Mouse (Mus musculus): Measurements from ENCODE around the gene Slfn14. TPM values are rescaled to one million over a fixed set of nuclear protein-coding genes. Genes with fewer than 3 reads are reported as not detected.
"Not testable (repeated sequence)": the region's sequence is repeated elsewhere in the genome, so short reads cannot be mapped to it uniquely, and the experiment has no call there.

Slfn14 gene
- 0.03 TPM in 1 of 2 replicates, not detected in the other for polyA plus RNA-seq (2015; fragmentation: Nextera tagmentation; extraction: Ambion mirVana)

DNA sequence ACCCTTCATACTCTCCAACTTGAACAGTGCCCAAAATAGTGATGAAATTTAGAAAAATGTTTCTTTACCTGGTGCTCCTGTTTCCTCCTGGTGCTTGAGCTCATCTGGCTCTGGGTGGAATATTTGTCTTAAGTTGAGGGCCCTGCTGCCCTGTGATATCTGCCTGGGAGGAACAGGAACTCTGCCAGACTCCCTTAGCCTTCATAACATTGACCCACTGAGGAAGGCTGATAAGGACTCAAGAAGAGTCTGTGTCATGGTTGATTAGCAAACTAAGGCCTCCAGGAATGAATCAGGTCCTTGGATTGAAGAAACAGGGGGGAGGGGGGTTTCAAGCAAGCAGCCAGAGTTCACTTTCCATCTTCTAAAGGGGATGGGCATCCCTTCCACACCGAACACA is at the start of gene Slfn14:
TSS of gene Slfn14 (minus strand) at position 161 of the 400 bp plus-strand sequence.
- no peak for DNase-seq (ENCODE audit: low spot score)

DNA sequence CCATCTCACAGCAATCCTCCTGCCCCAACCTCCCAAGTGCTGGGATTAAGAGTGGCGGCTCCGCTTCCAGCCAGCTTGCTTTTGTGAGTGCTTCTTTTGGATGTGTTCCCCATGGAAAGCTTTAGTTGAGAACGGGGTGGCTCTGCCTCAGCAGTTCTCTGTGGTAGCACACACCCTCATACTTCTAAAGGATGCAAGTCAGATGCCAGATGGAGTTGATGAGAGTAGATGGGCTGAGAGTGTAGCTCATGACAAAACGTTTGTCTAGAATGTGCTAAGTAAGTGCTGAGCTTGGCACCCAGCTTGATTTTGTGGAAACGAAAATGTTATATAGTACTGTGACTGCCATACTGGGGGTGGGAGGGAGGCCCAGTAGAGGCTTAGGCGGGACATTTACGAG is 49.3 kb upstream of the Slfn14 start:
- DNase-seq (ENCODE audit: low spot score), result no peak

DNA sequence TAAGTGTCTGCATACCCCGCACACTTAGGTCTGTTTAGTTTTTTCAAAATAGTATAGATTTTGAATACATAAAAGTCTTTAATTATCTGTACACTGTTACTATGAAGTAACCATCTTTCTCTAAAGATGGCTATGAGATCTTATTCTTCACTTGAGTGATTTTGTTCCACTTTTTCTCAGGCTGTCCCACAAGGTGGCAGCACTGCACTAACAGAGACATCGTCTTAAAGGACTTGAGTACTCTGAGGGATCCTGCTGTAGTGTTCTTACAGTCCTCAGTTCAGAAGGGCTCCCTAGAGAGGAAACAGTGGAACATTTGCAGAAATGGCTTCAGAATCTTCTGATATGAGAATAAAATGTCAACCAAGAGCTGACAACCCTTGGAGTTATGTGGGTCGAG is 40.9 kb upstream of the Slfn14 start:
- DNase-seq (ENCODE audit: low spot score), result peak; percentile 60

DNA sequence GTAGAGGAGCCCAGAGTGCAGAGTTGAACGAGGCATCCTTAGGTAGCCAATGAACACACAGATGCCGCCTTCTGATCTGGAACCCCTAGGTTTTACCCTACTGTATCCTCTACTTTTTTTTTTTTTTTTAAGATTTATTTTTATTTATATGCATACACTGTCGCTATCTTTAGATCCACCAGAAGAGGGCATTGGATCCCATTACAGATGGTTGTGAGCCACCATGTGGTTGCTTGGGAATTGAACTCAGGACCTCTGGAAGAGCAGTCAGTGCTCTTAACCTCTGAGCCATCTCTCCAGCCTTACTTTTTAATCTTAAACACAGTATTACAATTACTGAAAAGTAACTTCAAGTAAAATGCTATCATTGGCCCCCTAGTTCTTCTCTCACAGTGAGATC is 40.2 kb upstream of the Slfn14 start:
- DNase-seq (ENCODE audit: low spot score), result not testable (repeated sequence)

DNA sequence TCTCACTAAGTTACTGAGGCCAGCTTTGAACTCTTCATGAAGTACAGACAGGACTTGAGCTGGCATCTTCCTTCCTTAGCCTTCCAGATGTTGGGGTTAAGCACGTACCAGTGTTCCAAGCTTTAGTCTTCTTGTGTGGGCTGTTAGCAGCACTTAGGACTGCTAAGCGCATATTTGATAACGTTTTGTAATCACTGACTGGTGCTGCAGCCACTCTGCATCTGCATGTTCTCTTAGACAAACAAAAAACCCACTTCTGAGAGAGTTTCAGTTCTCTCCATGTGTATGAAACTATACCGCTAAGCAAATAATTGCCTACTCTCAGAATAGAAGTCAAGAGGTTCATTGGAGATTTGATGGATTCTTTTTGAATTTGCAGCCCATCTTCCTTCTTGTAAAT is 32.5 kb upstream of the Slfn14 start:
- DNase-seq (ENCODE audit: low spot score), result no peak

DNA sequence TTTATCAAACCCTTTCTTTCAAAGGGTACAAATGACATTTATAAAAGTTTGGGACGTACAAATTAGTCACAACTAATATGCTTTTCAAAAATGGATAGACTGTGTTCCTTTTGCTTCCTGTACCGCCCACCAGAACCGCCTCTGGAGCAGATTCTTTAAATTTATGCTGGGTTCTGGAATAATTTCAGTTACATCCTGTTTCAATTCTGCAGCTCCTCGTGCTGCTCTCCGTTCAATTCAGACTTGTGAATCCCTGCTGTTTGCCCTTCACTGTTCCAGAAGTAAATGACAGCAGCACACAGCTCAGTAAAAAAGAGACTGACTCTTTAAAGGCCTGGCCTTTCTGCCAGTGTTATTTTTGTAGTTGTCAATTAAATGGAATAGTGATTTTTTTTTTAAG is 25.9 kb upstream of the Slfn14 start:
- no peak for DNase-seq (ENCODE audit: low spot score)

DNA sequence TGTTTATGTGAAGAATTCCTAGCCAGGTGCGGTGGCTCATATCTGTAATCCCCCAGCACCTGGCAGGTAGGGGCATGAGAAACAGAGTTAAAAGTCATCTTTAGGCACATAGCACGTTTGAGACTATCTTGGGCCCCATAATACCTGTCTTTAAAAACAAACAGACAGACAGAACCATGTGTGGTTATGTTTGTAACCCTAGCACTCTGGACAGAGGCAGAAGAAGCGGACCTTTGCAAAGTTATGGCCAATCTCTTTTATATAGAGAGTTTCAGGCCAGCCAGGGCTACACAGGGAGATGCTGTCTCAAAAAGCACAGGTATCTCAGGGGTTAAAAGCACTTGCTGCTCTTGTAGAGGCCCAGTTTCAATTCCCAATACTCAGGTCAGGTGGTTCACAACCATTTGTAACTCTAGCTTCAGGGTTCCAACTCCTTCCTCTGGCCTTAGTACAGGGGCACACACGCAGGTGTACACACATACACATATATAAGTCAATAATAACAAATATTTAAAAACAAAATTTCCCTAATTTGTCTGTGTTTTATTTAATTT is 20.3 kb upstream of the Slfn14 start:
- no peak for DNase-seq (ENCODE audit: low spot score)

DNA sequence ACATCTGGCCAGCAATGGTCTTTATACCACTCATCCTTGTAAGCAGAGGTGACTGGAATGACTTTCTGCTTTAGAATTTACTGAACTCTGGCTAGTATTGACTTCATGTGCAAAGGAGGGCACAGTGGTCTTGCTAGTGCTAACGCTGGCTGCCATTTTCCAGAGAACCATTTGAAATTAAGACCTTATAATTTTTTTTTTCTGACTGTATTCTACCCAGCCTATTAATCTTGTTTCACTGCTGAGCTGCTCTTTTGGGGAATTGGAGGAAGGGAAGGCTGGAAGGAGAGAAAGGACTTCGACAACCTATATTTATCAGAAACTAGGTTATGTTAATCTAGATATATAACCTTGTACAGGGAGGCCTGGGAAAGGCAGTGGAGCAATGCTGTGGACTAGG is 18.0 kb upstream of the Slfn14 start:
- no peak for DNase-seq (ENCODE audit: low spot score)

DNA sequence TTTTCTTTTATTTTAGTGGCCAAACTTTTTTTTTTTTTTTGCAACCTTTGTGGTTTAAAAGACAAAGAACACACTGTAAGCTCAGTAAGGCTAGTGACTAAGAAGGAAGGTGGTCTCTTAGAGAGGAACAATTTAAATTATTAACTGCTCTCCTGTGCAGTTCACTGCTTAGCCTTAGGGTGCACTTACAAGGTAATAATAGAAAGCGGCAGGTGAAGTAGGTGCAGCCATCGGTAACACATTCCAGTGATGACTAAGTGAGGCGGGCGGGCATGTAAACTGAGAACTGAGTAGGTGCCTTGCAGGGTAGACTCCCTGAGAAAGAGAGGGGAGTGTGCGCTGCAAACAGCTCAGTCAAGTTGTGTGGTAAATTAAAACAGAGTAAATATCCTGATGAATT is 17.2 kb upstream of the Slfn14 start:
- DNase-seq (ENCODE audit: low spot score), result peak; percentile 7

DNA sequence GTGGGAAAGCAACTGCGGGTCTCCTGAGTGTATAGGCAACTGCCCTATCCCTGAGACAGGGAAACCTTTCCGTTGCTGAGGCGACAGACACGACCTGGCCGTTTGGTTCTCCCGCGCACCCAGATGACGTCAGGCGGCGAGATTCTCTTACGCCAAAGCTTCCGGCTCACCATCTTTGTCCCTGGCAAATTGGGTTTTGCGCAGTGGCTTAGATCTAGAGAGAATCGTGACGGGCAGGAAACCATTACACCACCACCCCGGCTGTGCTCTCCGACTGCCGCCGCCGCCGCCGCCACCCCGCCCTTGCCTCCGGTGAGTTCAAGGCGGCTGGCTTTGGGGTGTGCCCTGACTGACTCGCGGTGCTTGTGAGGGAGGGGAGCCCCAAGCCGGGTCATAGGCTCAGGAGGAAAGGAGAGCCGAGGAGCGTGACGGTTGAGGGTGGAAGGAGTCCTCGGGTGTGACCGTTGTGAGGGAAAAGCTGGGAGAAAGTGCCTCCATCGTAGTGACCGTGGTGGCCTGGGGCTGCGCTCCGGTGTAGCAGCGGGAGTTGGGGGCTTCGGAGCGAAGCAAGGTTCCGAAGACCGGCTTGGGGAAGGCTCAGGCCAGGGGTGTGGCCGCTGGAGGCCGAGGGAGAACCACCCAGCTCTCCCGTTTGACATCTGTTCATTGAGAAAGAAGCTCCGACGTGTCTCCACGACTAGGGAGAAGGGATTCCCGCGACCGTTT is 16.2 kb upstream of the Slfn14 start, which contains the start of gene Pex12:
TSS of gene Pex12 (minus strand) at position 61 of the 726 bp plus-strand sequence.
- peak; percentile 99 for DNase-seq (ENCODE audit: low spot score)

DNA sequence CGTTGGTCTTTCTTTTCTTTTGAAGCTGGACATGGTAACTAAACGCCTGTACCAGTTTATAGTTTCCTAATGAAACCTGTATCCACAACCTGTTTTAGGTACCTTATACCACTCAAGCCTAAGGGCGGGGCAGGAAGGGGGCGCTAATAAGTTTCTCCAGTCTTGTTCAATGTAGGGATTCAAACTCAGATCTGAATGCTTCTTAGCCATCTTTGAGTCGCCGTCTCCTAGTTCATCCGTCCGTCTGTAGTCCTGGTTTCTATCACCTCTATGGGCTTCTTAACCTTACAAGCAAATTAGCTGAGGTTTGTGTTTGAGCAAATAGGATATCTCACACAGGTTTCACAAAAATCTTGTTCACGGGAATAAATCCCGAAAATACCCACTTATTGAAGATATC is 15.6 kb upstream of the Slfn14 start:
- DNase-seq (ENCODE audit: low spot score), result no peak

DNA sequence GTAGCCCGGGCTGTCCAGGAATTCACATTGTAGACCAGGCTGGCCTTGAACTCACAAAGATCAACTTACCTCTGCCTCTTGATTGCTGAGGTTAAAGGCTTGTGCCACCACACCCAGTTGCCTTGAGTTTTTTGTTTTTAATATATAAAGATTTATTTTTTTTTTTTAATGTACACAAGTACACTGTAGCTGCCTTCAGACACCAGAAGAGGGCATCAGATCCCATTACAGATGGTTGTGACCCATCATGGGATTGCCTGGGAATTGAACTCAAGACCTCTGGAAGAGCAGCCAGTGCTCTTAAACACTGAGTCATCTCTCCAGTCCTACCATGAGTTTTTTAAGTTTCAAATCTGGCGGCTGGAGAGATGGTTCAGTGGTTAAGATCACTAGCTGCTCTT is 14.9 kb upstream of the Slfn14 start:
- no peak for DNase-seq (ENCODE audit: low spot score)

DNA sequence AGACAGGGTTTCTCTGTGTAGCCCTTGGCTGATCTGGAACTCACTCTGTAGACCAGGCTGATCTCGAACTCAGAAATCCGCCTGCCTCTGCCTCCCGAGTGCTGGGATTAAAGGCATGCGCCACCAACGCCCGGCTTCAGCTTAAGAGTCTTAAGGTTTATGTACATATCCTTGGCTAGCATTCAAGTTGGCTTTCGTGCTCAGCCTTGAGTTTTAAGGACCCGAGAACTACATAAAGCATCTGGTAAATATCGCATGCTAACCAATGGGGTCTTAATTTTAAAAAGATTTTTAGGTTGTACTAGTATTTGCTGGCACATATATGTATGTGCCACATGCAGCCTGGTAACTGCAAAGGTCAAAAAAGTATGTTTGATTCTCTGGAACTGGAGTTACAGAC is 13.2 kb upstream of the Slfn14 start:
- no peak for DNase-seq (ENCODE audit: low spot score)

DNA sequence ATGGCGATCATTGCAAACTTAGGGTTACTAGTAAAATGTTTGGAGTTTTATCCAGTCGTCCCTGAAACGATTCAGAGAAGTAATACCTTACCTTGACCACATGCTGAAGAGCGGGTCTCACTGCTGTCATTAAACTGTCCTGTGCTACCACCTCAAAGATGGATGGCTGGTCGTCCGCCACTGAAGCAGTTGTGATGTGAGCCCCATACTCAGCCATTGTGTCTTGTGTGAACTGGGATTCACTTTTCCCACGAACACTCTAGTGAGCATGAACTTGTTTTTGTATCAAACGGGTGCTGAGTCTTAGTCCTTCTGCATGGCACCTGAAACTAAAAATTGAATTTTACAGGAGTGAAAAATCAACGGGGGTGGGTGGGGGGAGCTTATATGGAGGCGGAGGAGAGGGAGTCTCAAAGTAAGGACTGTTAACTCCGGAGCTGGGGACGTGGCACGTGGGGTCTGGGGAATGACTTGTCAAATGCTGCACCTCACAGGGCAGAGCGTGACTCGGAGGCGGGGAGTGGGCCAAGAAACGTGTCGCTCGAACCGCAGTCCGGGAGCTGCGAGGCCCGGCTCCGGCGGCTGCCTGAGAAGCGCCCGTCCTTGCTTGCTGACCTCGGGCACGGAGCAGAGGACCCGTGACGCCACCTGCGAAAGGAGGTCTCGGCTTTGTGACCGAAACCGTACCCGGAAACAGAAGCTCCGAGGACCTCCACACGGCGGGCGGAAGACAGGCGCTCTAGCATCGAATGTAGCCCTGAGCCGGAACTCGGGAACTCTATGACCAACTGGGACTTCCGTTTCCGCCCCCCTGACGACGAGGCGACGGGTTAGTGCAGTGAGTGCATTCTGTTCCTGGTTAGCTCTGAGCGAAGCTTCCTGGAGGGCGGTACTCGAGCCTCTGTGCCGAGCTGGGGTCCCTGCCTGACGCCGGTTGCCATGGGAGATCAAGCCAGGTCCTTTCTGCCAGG is 12.0 kb upstream of the Slfn14 start, which contains the start of gene Ap2b1:
TSS of gene Ap2b1 (plus strand) at position 800 of the 971 bp plus-strand sequence.
- DNase-seq (ENCODE audit: low spot score), result peak; percentile 98

DNA sequence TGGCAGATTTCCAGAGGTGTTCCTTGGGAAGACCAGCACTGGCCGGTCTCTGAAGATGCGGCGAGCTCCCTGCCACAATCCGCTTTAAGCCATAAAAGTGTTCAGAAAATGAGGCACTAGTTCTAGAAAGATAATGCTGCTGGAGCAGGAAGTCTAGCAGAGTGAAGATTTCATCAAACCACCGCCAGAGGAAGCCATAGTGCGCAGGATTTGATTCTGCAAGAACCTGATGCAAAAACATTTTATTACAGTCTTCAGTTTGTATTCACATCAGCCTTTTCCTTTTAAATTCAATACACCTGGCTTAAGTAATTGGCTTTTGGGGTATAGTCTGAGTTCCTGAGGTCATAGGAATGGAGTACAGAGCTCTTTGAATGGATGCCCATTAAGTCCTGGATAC is 11.3 kb upstream of the Slfn14 start:
- DNase-seq (ENCODE audit: low spot score), result peak; percentile 22

DNA sequence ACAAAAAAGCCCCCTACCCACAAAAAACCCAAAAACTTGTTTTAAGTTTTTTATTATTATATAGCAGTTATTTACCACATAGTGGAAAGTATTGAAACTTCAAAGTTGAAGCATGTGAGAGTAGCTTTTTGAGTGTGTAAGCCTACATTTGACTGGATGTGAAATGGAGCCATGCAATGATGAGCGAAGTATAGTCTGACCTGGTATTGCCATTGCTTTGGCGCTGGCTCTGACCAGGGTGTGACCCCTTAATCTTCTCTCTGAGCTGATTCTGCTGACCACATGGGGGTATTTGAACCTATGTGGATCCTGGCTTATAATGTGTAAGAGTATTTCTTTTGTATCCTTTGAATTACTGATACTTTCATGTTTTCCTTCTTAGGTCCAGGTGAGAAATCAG is 7.6 kb upstream of the Slfn14 start:
- no peak for DNase-seq (ENCODE audit: low spot score)

DNA sequence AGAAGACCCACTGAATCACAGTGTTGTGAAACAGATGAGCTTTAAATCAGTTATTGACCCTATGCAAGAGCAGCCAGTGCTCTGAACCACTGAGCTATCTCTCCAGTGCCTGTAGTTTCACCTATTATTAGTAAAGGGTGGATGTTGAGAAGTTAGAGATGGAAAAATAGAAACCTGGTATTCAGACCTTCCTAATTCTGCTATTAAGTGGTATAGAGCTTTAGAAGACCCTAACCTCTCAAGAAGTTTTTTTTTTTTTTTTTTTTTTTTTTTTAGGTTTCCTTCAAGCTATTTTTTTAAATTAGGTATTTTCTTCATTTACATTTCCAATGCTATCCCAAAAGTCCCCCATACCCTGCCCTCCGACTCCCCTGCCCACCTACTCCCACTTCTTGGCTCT is 6.7 kb upstream of the Slfn14 start:
- no peak for DNase-seq (ENCODE audit: low spot score)

DNA sequence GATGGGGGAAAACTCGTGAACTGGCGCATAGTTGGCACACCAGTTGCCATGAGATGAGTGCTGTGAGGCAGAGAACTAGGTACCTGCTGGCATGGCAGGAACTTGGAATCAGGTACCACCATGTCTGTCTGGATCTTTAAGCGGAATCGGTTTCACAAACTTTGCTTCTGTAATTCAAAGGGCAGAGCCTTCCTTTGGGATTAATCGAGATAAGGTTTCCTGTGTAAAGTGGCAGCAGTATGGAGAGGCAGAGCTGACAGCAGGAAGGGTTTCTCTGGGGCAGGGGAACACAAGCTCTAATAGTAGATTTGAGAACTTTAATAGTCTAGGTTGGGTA is 5.7 kb upstream of the Slfn14 start:
- DNase-seq (ENCODE audit: low spot score), result peak; percentile 15

DNA sequence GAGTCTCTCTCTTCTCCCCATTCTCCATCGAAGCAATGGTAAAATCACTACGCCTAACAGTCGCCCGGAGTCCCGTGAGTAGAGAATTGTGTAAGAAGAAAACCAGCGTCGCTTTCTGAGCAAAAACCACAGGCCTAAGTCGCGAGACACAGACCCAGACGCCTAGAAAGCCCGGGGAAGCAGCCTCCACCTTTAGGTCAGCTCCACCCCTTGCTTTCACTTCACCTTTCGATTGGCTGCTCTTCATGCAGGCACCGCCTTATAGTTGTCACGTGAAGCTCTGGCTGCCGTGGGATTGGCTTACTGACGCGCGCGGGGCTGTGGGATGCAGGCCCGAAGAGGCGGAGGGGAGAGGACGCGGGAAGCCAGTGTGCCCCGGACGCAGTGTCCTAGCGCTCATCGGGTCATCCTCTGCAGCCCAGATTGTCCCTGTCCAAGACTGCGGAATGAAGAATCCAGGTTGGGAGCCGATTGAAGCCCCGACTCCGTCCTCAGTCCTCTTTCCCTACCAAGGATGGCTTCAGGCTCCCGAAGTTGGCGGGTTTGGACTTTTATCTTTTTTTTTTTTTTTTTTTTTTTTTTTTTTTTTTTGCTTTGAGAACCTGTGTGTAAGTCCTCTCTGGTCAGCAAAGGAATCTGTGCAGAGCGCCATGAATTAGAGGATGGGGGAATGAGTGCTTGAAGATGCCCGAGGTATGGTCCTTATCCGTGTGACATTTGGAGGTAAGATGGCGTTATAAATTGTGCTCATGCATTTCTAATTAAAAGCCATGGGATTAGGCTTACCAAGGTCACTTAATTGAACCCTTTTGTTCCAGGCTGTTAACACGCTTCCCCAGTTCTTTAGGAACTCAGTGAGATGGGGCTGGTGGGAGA is 5.1 kb upstream of the Slfn14 start:
- DNase-seq (ENCODE audit: low spot score), result peak; percentile 96

DNA sequence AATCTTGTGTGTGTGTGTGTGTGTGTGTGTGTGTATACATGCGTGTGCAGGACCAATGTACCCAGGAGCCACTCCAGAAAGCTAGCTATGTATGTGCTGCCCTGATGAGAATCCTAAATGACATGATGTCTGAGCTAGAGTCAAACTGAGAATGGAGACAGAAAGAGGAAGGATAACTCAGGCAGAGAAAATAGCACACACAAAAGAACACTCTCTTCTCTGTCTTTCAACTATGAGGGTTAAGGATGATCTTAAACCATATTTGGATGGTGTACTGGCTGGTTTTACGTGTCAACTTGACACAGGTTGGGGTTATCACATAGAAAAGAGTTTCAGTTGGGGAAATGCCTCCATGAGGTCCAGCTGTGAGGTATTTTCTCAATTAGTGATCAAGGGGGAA is 3.1 kb upstream of the Slfn14 start:
- no peak for DNase-seq (ENCODE audit: low spot score)

DNA sequence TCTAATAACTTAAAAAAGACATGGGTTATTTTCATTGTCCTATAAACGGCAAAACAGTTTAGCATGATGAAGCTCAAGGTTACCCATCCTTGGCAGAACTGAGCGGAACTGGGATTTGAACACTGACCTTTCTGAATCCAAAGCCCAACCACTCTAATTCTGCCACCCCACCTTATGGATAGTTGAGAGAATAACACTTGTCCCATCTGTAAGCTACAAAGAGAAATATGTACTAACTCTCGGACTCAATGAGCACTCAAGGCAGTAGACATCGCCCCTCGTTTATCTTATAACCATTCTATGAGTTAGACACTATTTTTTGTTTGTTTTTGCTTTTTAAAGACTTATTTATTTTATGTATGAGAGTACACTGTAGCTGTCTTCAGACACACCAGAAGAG is 2.5 kb upstream of the Slfn14 start:
- no peak for DNase-seq (ENCODE audit: low spot score)

All from thymus, postnatal 0 days (tissue).